Mouse (Mus musculus): Measurements from ENCODE around the gene Nup50.
"Not testable (repeated sequence)": the region's sequence is repeated elsewhere in the genome, so short reads cannot be mapped to it uniquely, and the experiment has no call there.

Nup50 gene

GRCm38 (mm10) chr15:84922884-84923507 is at the start of gene Nup50:
Gene Nup50 (plus strand): TSS chr15:84923411.
- DNase-seq = peak; percentile 100

DNA sequence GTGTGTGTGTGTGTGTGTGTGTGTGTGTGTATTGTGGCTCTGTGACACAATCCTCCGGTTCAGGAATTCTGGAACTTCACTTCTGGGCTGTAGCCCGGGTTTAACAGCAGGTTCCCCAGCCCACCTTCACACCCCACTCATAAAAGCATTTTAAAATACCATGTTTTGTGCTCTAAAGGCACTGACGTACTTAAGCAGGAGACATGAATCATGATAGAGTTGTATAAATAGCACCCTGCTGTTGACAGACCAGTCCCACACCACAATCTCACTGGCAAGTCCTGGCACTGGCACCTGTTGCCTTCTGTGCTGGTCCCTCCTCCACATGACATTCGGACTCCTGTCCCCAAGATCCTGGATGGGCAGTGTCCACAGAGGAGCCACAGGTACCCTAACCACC is 49.3 kb upstream of the Nup50 start:
- no peak for DNase-seq

GRCm38 (mm10) chr15:84877029-84877815 is 46.0 kb upstream of the Nup50 start:
- no peak for DNase-seq

DNA sequence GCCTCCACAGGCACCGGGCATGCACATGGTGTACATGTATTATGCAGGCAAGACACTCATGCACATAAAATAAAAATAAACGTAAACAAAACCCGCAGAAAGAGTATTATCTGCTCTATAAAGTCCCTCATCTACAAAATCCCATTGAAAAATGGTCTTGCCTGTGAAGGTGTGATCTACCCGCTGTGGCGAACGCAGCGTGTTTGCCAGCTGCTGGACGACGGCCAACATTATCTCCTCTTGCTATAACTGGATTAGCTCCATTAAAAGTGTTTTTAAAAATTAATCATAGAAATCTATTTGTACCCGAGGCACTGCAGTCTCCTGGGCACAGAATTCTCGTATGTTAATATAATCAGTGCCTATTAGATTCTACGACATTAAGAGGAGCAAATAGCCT is 35.1 kb upstream of the Nup50 start:
- no peak for DNase-seq

GRCm38 (mm10) chr15:84891246-84891645 is 32.0 kb upstream of the Nup50 start:
- no peak for DNase-seq

DNA sequence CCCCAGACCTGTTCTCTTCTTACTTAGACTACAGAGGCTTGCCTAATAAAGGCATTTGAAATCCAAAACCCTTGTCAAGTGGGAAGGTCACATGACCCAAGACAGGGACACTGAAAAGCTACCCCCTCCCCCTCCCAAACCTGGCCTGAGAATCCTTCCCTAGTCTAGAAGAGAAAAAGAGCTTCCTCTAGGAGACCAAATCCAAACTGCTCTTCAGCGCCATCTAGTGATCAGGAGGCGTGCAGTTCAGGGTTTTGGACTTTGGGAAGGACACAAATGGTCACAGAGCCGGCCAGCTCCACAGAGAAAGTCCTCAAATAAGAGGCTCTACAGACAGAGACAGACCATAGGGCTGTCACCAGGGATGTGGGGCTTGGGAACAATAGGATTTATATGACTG is 31.6 kb upstream of the Nup50 start:
- peak; percentile 60 for DNase-seq

- not testable (repeated sequence) for DNase-seq
Observed at GRCm38 (mm10) chr15:84896216-84896615, 27.0 kb upstream of the Nup50 start.

DNA sequence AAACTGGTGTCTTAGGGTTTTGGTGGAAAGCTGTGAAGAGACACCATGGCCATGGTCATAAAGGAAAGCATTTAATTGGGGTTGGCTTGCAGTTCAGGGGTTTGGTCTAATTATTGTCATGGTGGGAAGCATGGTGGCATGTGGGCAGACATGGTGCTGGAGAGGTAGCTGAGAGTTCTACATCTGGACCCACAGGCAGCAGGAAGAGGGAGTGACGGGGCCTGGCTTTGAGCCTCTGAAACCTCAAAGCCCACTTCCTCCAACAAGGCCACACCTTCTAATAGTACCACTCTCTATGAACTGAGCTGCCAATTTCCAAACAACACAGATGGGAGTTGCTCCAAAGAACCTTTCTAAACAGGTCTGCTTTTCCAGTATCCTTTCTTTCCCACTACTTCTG is 26.5 kb upstream of the Nup50 start:
- no peak for DNase-seq

DNA sequence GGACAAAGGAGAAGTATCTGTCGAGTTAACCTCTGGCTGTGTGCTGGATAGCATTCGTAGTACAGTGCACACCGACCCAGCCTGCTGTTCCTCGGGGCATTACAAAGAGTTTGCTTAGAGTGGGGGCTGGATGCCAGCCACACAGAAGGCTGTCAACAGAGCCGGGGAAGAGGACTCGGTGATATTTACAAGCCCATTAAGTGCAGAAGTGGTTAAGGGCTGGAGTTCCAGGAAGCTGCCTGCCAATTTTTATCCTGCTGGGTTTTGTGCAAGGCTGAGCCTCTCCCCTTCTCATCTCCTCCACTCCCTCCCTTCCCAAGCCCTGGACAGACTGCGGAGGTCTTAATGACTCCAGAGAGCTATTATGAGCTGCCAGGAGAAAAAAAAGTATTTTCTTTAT is 25.1 kb upstream of the Nup50 start:
- no peak for DNase-seq

DNA sequence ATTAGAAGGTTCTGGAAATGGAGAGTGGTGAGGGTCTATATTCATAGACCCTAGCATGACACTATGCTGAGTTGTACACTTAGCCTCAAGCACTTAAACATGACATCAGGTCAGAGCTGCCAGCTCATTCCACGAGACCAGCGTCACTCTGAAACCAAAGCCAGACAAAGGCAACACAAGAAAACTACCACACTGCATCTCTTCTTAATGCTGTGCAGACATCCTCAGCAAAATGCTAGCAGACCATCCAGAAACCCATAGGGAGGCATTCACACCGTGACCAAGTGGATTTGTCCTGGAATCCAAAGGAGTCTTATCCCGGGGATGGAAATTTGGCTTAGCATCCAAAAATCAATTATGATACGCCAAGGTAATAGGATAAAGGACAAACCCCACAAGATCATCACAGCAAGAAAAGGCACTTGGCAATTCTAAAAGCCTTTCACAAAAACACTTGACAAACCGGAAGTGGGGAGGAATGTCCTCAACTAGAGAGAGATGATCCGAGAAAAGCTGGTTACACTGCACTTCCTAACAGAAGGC is 19.3 kb upstream of the Nup50 start:
- no peak for DNase-seq

DNA sequence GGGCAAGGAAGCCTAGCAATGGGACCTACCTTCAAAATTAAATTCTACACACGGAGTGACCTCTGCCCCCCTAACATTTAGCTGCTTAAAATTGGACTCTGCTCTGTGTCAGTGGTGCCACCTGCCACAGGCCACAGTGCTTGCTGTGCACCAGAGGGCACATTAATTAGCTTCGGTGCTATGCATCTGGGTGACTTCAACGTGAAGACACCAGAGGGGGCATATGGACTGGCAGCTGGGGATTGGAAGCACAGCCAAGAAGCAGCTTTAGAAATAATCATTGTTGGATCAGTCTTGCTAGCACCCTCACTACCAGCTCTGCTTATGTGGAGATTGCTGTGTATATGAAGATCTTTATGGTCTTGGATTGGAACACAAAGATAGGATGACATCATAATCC is 10.0 kb upstream of the Nup50 start:
- DNase-seq = no peak

GRCm38 (mm10) chr15:84919938-84920337 is 3.3 kb upstream of the Nup50 start, which contains the start of gene Gm29666:
Gene Gm29666 (minus strand): TSS chr15:84920038.
- DNase-seq = no peak

DNA sequence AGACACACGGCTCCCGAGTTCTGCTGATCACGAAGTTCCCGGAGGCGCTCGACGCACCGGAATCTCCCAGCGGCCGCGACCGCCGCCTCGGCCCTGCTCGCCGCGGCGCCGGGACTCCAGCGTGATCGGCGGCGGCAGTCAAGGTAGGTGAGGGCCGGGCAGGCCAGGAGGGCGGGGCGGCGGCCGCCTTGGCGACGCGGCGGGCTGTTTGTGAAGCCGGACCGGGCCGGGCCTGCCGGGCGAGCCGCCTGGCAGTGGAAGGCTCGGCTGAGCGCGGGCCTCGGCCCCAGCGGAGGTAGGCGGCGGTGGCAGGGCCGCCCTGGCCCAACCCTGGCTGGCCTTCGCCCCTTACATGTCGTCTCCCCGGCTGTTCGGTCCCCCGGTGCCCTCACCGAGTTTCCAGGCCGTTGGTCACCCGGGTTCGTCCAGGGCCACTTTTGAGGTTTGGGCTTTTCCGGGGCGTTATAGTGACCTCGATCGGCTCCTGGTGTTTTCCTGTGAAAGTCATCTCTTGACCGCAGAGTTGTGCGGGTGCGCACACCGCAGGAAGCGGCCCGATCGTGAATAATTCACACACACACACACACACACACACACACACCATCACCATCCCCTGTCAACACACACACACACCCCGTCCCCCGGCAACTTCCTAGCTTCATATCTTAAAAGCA is 434 bp downstream of the Nup50 start:
- DNase-seq = no peak

- no peak for DNase-seq
Observed at GRCm38 (mm10) chr15:84924781-84925315, 1.6 kb downstream of the Nup50 start.

DNA sequence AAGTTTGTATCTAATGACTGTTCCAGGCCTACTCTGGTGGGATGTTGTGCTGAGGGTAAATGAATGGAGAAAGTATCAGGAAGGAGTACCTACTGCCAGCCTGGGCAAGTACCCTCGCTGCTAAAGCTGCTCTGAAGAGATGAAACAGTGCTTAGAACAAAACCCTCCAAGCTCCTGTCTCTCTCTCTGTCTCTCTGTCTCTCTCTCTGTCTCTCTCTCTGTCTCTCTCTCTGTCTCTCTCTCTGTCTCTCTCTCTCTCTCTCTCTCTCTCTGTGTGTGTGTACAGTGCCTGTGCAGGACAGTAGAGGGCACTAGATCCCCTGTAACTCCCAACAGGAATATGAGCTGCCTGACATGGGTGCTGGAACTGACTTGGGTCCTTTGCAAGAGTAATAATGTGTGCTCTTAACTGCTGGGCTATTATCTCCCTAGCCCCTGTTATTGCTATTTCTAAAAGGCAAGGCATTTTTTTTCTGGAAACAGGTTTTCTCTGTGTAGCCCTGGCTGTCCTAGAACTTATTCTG is 2.3 kb downstream of the Nup50 start:
- no peak for DNase-seq

DNA sequence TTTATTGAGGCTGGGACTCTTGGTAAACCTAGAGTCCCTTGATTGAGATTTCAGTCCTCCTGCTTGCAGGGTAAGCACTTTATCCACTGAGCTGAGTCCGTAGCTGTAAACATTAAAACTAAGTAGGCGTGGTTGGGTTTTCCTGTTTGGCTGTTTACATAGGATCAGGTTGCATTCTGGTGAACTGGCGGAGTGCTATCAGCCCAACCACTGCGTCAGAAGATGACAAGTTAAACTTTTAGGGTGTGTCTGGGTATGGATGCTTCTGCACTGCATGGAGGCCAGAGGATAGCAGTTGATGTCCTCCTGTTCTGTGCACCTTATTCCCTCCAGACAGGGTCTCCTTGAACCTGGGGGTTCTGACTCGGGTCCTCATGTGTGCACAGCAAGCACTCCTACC is 9.1 kb downstream of the Nup50 start:
- no peak for DNase-seq

GRCm38 (mm10) chr15:84934901-84935300 is 11.7 kb downstream of the Nup50 start:
- no peak for DNase-seq

DNA sequence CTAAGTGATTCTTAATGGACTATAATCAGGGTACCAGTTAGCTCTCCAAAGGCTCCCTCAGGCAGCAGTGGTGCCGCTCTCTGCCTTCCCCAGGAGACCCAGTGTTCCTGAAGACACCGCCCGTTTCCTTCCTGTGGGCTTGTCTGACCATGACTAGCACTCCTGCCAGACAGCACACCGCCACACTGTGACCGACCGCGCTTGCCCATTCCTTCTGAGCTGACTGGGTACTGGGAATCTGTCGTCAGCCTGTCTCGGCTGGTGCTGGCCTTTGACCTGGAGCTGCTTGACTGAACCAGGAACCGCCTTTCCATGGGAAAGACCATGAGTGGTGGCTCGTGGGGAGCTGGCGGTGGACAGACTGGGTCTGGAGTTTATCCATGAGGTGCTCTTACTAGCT is 16.9 kb downstream of the Nup50 start:
- no peak for DNase-seq

DNA sequence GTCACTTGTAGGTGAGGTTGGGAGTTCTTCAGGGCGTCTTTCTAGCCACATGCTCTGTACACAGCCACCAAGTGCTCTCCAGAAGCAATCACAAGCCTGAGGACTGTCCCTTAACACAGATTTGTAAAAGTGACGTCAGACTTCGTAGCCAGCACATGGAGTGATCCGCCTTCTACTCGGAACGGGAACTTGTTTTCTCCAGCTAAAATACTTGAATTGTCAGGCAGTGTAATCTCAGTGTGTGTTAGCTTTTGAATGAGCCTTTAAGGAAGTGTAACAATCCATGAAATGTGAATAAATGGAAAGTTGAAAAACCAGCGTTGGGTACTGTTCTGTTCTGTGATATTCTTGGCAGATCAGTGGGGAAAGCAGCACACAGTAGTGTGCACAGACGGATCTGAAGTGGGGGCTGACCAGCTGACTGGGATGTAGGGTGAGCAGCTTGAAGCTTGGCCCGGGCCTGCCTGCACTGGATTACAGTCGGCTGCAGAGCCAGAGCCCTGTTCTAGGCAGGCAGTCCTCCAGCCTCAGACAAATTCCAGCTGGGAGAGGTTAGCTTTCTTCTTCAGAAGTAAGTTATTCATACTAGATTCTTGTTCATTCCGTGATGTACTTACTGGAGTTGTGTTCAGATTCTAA is 19.6 kb downstream of the Nup50 start:
- DNase-seq = no peak

- DNase-seq = no peak
Observed at GRCm38 (mm10) chr15:84944319-84944718, 21.1 kb downstream of the Nup50 start.

GRCm38 (mm10) chr15:84948990-84949389 is 25.8 kb downstream of the Nup50 start:
- DNase-seq = no peak

DNA sequence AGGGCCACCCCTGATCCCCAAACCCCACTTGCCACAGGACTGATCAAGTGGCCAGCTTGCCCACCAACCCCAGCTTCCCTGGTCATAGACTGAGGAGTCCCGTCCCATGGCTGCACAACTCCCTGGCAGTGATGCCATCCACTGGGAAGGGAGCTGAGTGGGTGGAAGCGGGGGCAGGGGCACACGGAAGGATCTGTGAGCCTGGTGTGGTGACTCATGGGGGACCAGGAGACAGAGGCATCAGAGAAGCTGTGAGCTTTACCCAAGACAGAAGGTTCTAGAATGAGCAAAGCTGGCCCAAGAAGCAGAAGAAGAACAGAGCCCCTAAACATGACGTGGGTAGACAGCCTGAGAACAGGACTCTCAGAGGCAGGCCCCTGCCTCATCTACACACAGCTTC is 26.8 kb downstream of the Nup50 start:
- no peak for DNase-seq

GRCm38 (mm10) chr15:84953259-84953658 is 30.0 kb downstream of the Nup50 start:
- no peak for DNase-seq
